Mouse (Mus musculus): Measurements from ENCODE around the gene Tshb. TPM values are rescaled to one million over a fixed set of nuclear protein-coding genes. Genes with fewer than 3 reads are reported as not detected.
A peak's percentile ranks its signal among the peaks of the same experiment; 100 is the strongest.

Gene Tshb
- total RNA-seq, 2 experiments from 2014 or later, result not detected

- intact Hi-C loops (cut with DNase I), result no loop called here
- no peak for DNase-seq (ENCODE audit: low spot score in 2 of 2)
Observed at GRCm38 (mm10) chr3:102738926-102739325, 43.6 kb downstream of the Tshb start.

- intact Hi-C loops (cut with DNase I), result no loop called here
- DNase-seq (ENCODE audit: low spot score in 2 of 2), result no peak
Observed at GRCm38 (mm10) chr3:102738161-102738901, 44.2 kb downstream of the Tshb start.

DNA sequence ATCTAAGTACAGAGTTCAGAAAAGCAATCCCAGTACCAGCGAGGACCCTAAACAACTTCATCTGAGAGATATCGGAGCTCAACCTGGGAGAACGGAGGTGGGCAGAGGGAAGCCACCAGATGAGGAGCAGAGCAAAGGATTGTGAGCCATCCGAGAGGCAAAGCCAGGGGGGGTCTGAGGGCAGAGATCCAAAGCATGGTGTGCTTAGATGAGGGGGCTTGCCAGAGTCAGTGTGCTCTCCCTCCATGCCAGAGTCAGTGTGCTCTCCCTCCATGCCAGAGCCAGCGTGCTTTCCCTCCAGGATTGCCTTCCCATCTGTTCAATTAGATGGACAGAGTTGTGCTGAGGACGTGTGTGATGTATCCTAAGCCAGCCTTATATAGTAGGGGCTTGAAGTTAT is 45.4 kb downstream of the Tshb start:
- no peak for DNase-seq (ENCODE audit: low spot score in 2 of 2)
- intact Hi-C loops (cut with DNase I), result no loop called here

DNA sequence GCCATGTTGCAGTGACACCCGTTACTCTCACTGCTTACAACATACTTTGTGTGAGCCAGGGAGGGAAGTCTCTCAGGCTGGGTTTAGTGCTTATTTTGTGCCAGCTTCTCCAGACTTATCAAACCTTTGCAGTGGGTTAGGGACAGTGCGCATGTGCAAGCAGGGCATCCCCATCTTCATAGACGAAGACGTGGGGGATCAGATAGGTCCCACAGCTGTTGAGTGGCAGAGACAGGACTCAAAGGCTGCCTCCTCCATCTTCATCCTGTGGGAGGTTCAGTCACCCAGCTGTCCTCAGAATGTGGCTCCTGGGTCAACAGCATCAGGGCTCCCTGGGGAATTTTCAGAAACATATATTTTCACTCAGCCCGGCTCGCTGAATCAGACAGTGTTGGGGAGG is 46.1 kb downstream of the Tshb start:
- no peak for DNase-seq (ENCODE audit: low spot score in 2 of 2)
- intact Hi-C loops (cut with DNase I), result no loop called here

GRCm38 (mm10) chr3:102735638-102736037 is 46.9 kb downstream of the Tshb start:
- intact Hi-C loops (cut with DNase I), result no loop called here
- no peak for DNase-seq (ENCODE audit: low spot score in 2 of 2)

- intact Hi-C loops (cut with DNase I), result no loop called here
Observed at GRCm38 (mm10) chr3:102735031-102735558, 47.4 kb downstream of the Tshb start.

GRCm38 (mm10) chr3:102734313-102735030 is 48.0 kb downstream of the Tshb start, which contains the start of gene Tspan2:
Tspan2 (plus strand) TSS chr3:102734529.
- peak; percentile 18 to 42 for DNase-seq (ENCODE audit: low spot score in 2 of 2)
- intact Hi-C loops (cut with DNase I), result no loop called here

More at GRCm38 (mm10) chr3:102735031-102735558, 47.4 kb downstream of the Tshb start:
- DNase-seq (ENCODE audit: low spot score in 2 of 2), result no peak

- DNase-seq (ENCODE audit: low spot score in 2 of 2), result peak in 1 of 2 experiments; percentile 35
- intact Hi-C loops (cut with DNase I), result no loop called here
Observed at GRCm38 (mm10) chr3:102733936-102734312, 48.6 kb downstream of the Tshb start.

DNA sequence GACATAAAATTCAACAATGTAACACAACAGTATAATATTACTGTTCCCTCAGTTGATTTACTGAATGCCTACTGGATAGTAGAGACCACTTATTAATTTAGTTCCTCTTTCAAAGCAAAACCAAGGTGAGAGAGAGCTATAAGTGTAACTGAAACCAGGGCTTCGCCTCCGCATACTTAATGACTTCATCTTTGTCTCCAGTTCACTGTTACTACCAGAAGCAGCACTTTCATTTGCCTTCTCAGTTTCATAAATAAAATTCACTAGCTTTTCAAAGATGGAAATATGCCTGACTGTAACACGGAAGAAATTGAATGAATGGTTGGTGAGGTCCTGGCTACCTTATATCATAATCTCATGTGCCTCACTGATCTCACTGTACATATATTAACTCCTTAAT is 49.5 kb downstream of the Tshb start:
- intact Hi-C loops (cut with DNase I), result no loop called here
- no peak for DNase-seq (ENCODE audit: low spot score in 2 of 2)

- intact Hi-C loops (cut with DNase I), result no loop called here
- no peak for DNase-seq (ENCODE audit: low spot score in 2 of 2)
Observed at GRCm38 (mm10) chr3:102732619-102733018, 49.9 kb downstream of the Tshb start.

DNA sequence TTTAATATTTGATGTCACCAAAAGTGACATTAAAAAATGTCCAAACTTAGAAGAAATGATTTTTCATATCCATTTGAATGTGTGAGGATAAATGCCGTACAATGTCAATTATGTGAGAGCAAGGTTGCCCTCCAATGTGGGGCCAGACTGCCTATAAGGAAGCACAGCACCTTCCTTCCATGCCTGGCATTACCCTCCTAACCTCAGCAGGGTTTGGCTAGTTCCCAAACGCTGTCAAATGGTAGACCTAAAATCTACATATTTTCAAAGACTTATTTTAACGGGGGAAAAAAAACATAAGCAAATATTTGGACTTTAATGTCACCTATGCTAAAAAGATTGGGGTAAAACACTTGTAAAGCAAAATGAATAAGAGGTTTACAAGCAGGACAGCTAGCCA is 51.4 kb downstream of the Tshb start:
- intact Hi-C loops (cut with DNase I), result no loop called here
- DNase-seq (ENCODE audit: low spot score in 2 of 2), result no peak

- intact Hi-C loops (cut with DNase I), result no loop called here
- DNase-seq (ENCODE audit: low spot score in 2 of 2), result no peak
Observed at GRCm38 (mm10) chr3:102729416-102729815, 53.1 kb downstream of the Tshb start.

Other genes with a start within 250 kb of the Tshb start
- gene Tspan2, start 48.2 kb downstream of the Tshb start, total RNA-seq (2021), result 100 to 1,000 TPM in 1 of 2 experiments, 10 to 100 TPM in 1; 89.2 to 105 TPM
- gene Sycp1, start 153.4 kb upstream of the Tshb start, total RNA-seq (2021), result not detected
- not detected for gene Nr1h5, start 181.4 kb upstream of the Tshb start, total RNA-seq (2021)
- 10 to 100 TPM; 73.7 to 74.8 TPM for gene Sike1, start 213.0 kb upstream of the Tshb start, total RNA-seq (2021)
- 100 to 1,000 TPM; 235 to 238 TPM for gene Csde1, start 237.7 kb upstream of the Tshb start, total RNA-seq (2021)